ENCODE assay signal across 9 mouse cellular contexts in the genomic region with DNA sequence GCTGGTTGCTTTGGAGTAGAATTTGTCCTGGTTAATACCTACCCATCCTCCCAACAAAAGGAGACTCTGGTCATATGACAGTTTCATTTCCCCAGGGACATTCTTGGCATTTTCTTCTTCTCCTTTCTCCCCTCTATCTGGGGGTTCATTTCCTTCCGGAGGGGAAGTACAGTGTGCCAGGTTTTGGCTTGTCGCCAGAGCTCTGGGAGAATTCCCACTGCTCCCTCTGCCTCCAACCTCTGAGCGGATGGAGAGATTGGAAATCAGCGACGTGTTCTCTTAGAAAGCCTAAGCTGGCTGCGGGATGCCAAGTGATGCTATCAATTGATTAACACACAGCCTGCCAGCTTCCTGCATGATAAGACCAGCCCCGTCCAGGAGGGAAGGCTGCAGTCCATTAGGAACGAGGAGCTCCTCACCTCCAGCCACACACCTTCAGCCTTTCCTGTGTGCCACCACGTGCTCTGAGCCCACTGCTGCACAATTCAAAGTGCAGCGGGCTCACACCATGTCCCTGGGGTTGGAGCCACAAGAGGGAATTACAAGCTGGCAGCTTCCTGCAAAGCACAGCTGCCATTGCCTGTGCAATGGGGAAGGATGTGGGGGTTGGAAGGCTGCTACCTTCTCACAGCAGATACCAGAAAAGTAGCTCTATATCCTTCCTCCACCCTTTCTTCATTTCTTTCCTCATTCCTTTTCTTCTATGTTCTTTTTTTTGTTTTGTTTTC.
DNase-seq lines count a peak whose midpoint lies in the region.
"Had no signal": no experiment of that assay in that cellular context is flagged by ENCODE, and none has a peak within 500 bp of the region (broad histone marks: within the 10 kb centered on the region; RNA-seq: fewer than 3 reads in every experiment).

No protein-coding gene starts in this region.

- H3K27me3 ChIP-seq in heart, embryonic 10.5 days (ENCODE audit: insufficient read depth, poor library complexity, severe bottlenecking) = no peaks in the 10 kb centered on the region
- H3K27me3 ChIP-seq: embryonic facial prominence, embryonic 12.5 days had no signal

- WGBS in heart, embryonic 10.5 days = 27% methylated on average over 10 of the region's 10 CpGs

- H3K36me3 ChIP-seq in heart, embryonic 10.5 days = no peaks in the 10 kb centered on the region
- H3K36me3 ChIP-seq: embryonic facial prominence, embryonic 12.5 days had no signal

- peaks cover 6% of the 10 kb centered on the region; the same call in 1 of the 2 replicates for H3K4me1 ChIP-seq in heart, embryonic 10.5 days

- peak; percentile 39 to 63 for DNase-seq in heart, adult 18-20 months
- DNase-seq in heart, embryonic 10.5 days (ENCODE audit: low spot score) = no peak
- DNase-seq in MN1 (ENCODE audit: low spot score) = peak; percentile 22
- peak; percentile 46 for DNase-seq in cerebellum, adult 9-11 months
- DNase-seq in heart, postnatal 4 days = peak; percentile 28
- DNase-seq in retina, embryonic 14.5 days (ENCODE audit: low spot score) = peak; percentile 2
- DNase-seq in thymus, postnatal 4 days = no peak
- DNase-seq in ovary, postnatal 14 days (ENCODE audit: low spot score) = no peak

- H3K4me3 ChIP-seq in heart, embryonic 10.5 days = no peak overlapping the region
- H3K4me3 ChIP-seq: embryonic facial prominence, embryonic 12.5 days had no signal

- no peaks in the 10 kb centered on the region for H3K9me3 ChIP-seq in heart, embryonic 10.5 days
- H3K9me3 ChIP-seq: embryonic facial prominence, embryonic 12.5 days had no signal

- H3K27ac ChIP-seq in heart, embryonic 10.5 days = no peak overlapping the region
- H3K27ac ChIP-seq: embryonic facial prominence, embryonic 12.5 days had no signal

Comparison
In these comparisons a context has a peak if more than half of its experiments do, and no peak if none do; other contexts are left out.
1. DNase-seq: peak in heart, adult 18-20 months (2 of 2), MN1 (single experiment), cerebellum, adult 9-11 months (single experiment), heart, postnatal 4 days (single experiment) and retina, embryonic 14.5 days (single experiment); none in heart, embryonic 10.5 days (single experiment), thymus, postnatal 4 days (single experiment) and ovary, postnatal 14 days (single experiment).